Mouse (Mus musculus) urinary bladder, postnatal 25 days (tissue): Measurements from ENCODE around the gene Kif26a.

Source experiments
- DNase-seq: peaks from one replicate; pipeline ENCODE4 v3.0.0; 2022; ENCODE audit warnings: low spot score

Kif26a gene

DNA sequence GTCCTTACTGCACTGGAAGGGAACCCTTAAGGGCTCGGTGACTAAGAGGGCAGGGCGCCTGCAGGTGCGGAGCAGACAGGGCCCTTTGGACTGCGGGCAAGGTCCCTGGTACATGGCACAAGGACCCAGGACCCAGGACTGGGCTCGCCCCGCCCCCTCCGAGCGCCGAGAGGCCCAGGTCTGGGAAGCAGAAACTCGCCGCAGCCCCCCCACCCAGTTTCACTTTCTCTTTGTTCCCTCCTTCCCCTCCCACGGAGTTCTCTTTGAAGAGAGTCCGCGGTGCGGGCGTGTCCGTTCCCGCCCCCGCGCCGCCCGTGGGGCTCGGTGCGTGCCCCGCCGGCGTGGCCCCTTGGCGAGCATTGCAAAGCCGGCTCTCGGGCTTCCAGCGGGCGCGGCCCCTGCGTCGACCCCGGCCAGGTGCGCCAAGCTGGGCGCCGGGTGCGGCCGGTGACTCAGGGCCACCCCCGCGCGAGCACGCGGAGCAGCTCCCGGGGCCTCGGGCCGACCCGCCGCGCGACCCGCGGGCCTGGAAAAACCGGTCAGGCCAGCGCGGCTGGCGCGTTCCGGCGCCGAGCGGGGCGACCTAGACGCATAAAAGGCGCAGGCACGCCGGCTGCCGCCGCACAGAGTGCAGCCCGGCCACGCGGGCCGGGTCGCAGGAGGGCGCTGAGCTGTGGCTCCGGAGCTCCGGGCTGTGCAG, 15.7 kb upstream of the Kif26a start:
- DNase-seq: peak; percentile 77

DNA sequence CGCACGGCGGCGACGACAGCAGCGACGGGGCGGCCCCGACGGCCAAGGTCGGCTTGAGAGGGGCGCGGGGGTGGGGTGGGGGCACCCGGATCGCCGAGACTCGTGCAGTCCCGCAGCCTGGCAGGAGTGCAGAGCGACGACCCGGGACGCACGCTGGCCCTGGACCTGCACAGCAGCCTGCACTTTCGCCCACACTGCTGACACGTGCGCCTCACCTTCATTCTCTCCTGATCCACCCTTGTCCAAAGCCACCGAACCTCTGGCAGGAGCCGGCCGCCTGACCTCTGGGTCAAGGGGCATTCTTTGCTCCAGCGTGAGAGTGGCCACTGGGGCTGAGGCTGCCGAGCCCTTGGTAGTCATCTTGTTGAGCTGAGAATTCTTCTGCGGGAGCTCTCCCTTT, 15.1 kb upstream of the Kif26a start:
- no peak for DNase-seq

DNA sequence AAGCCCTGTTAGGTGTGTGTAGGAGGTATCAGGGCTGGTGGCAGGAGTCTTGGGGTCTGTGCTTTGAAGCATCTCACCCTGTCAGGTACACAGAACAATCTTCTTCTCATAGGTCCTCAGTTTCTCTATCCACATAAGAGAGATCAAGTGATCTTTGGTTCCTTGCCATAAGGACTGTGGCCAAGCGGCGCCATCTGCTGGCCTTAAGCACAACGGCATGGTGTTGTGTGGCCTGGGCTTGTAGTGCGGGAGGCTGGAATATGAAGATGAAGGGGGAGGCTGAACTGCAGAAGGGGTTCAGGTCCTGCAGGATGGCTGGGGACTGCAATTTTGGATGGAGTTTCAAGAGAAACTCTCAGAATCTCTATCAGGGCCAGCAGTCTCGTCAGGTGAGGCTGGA, 5.8 kb upstream of the Kif26a start:
- no peak for DNase-seq

DNA sequence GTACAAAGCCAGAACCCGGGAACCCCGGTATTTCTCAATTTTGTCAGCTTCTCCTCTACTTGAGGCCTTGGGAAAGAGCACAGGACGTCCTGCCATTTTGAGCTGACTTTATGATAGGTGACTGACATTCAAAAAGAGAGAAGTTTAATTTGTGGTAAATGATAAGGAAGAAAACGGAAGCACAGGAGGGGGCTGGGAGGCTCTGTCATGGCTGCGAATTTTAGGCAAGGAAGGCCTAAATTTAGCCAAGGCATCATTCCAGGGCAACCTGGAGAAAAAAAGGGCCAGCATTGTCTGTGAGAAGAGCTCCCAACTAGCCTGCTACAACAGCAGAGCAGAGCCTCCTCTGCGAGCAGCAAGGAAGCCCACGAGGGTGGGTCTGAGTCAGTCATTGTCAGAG, 5.3 kb upstream of the Kif26a start:
- DNase-seq: no peak

DNA sequence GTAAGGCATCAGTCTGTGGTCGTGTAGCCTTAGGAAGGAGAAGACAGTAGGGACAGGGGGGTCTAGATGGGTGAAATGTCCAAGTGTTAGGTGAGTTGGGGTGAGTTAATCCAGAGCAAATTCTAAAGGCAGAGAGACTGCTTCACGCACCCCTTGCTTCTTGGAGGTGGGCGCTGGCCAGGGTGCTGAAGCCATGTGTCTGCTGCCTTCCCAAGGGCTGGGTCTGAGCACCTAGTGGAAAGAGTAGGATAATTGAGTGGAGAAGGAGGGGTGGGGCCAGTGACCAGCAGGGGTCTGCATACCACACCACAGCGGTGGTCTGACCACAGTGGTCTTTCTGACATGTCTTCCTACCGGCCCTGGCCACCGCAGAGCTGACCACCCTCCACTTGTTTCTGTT, 4.7 kb upstream of the Kif26a start:
- peak; percentile 57 for DNase-seq

- no peak for DNase-seq
These were observed 2.7 kb upstream of the Kif26a start for GRCm38 (mm10) chr12:112143116-112143832.

- no peak for DNase-seq
These were observed 2.2 kb upstream of the Kif26a start for GRCm38 (mm10) chr12:112143833-112144201.

- no peak for DNase-seq
These were observed 1.5 kb upstream of the Kif26a start for GRCm38 (mm10) chr12:112144377-112145115.

GRCm38 (mm10) chr12:112145211-112145874, 665 bp upstream of the Kif26a start:
- DNase-seq: peak; percentile 86

DNA sequence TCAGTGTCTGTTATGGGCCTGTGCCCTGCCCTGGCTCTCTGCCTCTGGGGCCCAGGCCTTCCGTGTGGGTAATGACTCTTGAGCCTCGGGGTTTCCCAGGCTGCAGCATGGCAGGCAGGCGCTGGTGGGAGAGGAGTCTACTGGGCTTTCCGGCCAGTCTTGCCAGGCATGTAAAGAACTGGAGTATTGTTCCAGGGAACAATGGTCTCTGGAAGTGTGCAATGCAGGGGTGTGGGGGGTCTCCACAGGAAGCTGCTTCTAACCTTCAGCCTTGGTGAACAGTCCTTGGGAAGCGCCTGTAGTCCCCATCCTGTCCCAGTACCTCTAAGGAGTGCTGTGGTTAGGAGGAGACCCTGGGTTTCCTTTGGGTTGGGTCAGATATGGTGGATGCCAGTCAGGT, 1.4 kb downstream of the Kif26a start:
- no peak for DNase-seq

DNA sequence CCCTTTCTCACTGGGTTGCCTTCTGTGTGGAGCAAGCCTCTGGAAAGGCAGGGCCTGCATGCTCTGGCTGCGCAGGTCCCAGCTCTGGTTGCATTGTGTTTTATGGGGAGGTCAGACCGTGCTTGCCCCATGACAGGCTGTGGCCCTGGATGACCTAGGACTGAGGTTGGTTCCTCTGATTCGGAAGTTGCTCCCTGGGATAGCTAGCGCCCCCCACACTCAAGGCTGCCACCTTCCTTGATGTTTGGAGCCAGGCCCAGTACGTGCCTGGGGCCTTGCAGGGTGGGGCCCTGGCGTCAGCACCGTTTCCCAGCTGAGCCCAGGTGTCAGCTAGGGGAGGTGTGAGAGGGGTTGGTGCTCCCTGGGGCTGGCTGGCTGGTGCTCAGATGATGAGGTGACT, 4.0 kb downstream of the Kif26a start:
- DNase-seq: no peak

DNA sequence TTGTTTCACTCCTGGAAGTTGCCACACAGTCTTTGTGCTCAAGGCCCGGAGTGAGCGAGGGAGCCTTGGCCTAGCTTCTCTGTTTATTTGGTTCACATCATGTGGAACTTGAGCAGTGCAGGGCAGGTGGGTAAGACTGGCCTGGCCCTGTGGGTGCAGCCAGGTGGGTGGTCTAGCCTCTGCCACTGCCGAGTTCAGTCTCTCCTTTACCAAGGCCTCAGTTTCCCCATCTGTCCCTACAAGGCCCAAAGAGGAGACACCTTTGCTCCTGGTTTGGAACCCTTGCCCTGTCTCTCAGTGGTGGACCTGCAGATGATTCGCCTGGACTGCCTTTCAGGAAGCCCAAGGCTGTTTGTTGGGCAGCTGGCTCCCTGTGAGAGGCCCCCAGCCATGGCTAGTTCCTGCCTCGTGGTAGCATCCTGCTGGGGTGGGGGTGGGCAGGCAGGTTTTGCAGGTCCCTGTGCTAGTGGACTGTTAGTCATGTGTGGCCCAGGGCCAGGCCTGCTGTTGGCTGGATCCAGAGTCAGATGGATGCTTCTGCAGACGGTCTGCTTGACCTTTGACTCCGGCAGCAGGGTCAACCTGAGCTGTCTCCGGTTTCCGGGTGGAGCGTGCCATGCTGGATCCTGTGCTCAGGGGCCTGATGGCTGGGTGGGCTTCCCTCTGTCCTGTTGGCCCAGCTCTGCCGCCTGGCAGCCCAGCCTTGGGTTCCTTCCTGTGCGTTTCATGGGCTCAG, 5.4 kb downstream of the Kif26a start:
- DNase-seq: no peak

DNA sequence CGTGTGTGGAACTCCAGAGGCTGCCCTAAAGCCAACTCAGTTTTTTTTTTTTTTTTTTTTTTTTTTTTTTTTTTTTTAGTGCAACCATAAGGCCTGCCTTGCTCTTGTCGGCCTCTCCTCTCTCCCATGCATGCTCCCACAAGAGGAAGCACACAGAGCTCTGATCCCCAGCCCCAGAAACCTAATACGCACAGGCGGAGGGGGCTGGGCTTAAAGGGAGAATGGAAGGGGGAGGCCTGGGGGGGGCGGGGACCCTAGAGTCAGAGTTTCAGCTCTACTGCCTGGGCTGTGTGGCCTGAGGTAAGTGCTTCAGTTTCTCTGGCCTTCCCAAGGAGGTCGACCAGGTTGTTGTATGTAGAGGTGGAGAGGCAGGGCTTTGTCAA, 6.0 kb downstream of the Kif26a start:
- DNase-seq: no peak

- DNase-seq: no peak
These were observed 7.6 kb downstream of the Kif26a start for GRCm38 (mm10) chr12:112153597-112153996.

GRCm38 (mm10) chr12:112154476-112154875, 8.5 kb downstream of the Kif26a start:
- no peak for DNase-seq

GRCm38 (mm10) chr12:112155218-112156051, 9.4 kb downstream of the Kif26a start:
- no peak for DNase-seq

- no peak for DNase-seq
These were observed 10.8 kb downstream of the Kif26a start for GRCm38 (mm10) chr12:112156804-112157203.

GRCm38 (mm10) chr12:112158246-112158645, 12.2 kb downstream of the Kif26a start:
- no peak for DNase-seq

DNA sequence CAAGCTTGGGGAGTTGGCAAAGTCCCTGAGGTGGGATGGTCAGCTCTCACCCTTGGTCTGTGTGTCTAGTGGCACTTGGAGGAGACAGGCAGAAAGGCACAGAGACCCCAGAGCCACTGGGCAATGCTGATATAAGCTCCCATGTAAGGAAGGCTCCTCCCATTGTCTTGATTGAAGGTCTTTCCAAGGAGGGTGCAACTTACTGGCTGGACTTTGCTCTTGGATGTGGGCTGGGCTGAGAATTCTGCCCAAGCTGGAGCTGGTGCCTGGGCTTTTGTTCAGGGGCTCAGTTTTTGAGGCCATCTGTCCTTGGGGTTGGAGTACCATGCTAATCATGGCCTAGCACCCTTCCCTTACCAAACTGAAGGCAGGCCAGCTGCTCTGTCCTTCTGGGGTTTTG, 12.8 kb downstream of the Kif26a start:
- DNase-seq: no peak

GRCm38 (mm10) chr12:112163981-112164839, 18.2 kb downstream of the Kif26a start:
- no peak for DNase-seq
